Mouse (Mus musculus) CH12.LX (cell line): ENCODE results near the gene Slc5a10. TPM values are rescaled to one million over a fixed set of nuclear protein-coding genes. Genes with fewer than 3 reads are reported as not detected.

ENCODE experiments used
- DNase-seq: peaks from one replicate; pipeline ENCODE4 v3.0.0-alpha.2; 2013; ENCODE audit errors: extremely low read depth
- H3K27ac ChIP-seq: 2 replicates; pipeline ENCODE4 v1.5.1; 2012; ENCODE audit warnings: low read depth, mild to moderate bottlenecking, control low read depth, moderate library complexity; ENCODE audit not compliant: insufficient read depth
- H3K27me3 ChIP-seq: replicated peaks from 2 replicates; pipeline ENCODE3; 2012; ENCODE audit warnings: inconsistent platforms
- H3K36me3 ChIP-seq, 2 experiments: replicated peaks in 1 of 2; 2 replicates each; pipeline versions ENCODE3 to v1.6.1; 2012; ENCODE audit warnings: inconsistent platforms in 1 of 2, low read length in 1 of 2, mild to moderate bottlenecking in 1 of 2, mixed read lengths in 1 of 2, moderate library complexity in 1 of 2; ENCODE audit not compliant: control insufficient read depth in 1 of 2, insufficient read depth in 1 of 2
- H3K4me1 ChIP-seq, 2 experiments: 2 replicates each; pipeline ENCODE4 v1.6.1; 2012; ENCODE audit warnings: inconsistent platforms in 1 of 2, moderate library complexity in 1 of 2; ENCODE audit not compliant: insufficient read depth in 2 of 2, control insufficient read depth in 1 of 2
- H3K4me2 ChIP-seq: 2 replicates; pipeline ENCODE4 v1.6.1; 2012; ENCODE audit warnings: low read depth, mild to moderate bottlenecking, control low read depth; ENCODE audit not compliant: poor library complexity, insufficient read depth, severe bottlenecking
- H3K4me3 ChIP-seq, 3 experiments: fragments of 150-350 bp in 1 of 3; sonication (generic) in 1 of 3; replicated peaks in 1 of 3; 2 replicates each; pipeline versions ENCODE3 to v1.5.1; 2011 to 2012; ENCODE audit warnings: low read depth in 2 of 3, low read length in 2 of 3, mild to moderate bottlenecking in 2 of 3, moderate library complexity in 2 of 3, control low read depth in 1 of 3, improper control_type of control experiment in 1 of 3, inconsistent platforms in 1 of 3, mixed read lengths in 1 of 3; ENCODE audit not compliant: poor library complexity in 1 of 3
- H3K79me2 ChIP-seq: replicated peaks from 2 replicates; pipeline ENCODE4 v1.6.1; 2012; ENCODE audit warnings: mild to moderate bottlenecking, moderate library complexity; ENCODE audit not compliant: control insufficient read depth, poor library complexity, insufficient read depth, severe bottlenecking; ENCODE audit errors: extremely low read depth
- H3K9ac ChIP-seq: 2 replicates; pipeline ENCODE4 v1.6.1; 2012; ENCODE audit warnings: low read depth, mild to moderate bottlenecking, control low read depth, moderate library complexity; ENCODE audit not compliant: insufficient read depth
- H3K9me3 ChIP-seq: replicated peaks from 2 replicates; pipeline ENCODE3; 2012; ENCODE audit warnings: low read length, inconsistent platforms, mixed read lengths
- BHLHE40 ChIP-seq: IDR thresholded peaks from 2 replicates; pipeline ENCODE4 v1.6.1; 2011; ENCODE audit warnings: mild to moderate bottlenecking, low read depth, low read length, improper control_type of control experiment
- CHD1 ChIP-seq: IDR thresholded peaks from 2 replicates; pipeline ENCODE4 v1.6.1; 2012; ENCODE audit warnings: low read depth, low read length, improper control_type of control experiment, inconsistent platforms
- CHD2 ChIP-seq: IDR thresholded peaks from 2 replicates; pipeline ENCODE4 v1.6.1; 2011; ENCODE audit warnings: low read length, improper control_type of control experiment
- E2F4 ChIP-seq: IDR thresholded peaks from 2 replicates; pipeline ENCODE4 v1.6.1; 2011; ENCODE audit warnings: low read depth, low read length, improper control_type of control experiment; ENCODE audit not compliant: insufficient replicate concordance
- ELF1 ChIP-seq: IDR thresholded peaks from 2 replicates; pipeline ENCODE4 v1.6.1; 2014; ENCODE audit warnings: low read depth, mild to moderate bottlenecking, inconsistent platforms, low read length, improper control_type of control experiment
- EP300 ChIP-seq: IDR thresholded peaks from 2 replicates; pipeline ENCODE4 v1.6.1; 2011; ENCODE audit warnings: low read length, improper control_type of control experiment
- ETS1 ChIP-seq: conservative IDR thresholded peaks from 2 replicates; pipeline ENCODE4 v1.6.1; 2012; ENCODE audit warnings: low read depth, mild to moderate bottlenecking, inconsistent platforms, low read length, improper control_type of control experiment, moderate library complexity
- GABPA ChIP-seq: IDR thresholded peaks from 2 replicates; pipeline ENCODE4 v1.6.1; 2012; ENCODE audit warnings: low read depth, low read length, improper control_type of control experiment, inconsistent platforms; ENCODE audit not compliant: insufficient replicate concordance
- HCFC1 ChIP-seq: IDR thresholded peaks from 2 replicates; pipeline ENCODE4 v1.6.1; 2012; ENCODE audit warnings: low read depth, mild to moderate bottlenecking, inconsistent platforms, low read length, improper control_type of control experiment
- IRF4 ChIP-seq: IDR thresholded peaks from 2 replicates; pipeline ENCODE4 v1.6.1; 2014; ENCODE audit warnings: low read depth, mild to moderate bottlenecking, inconsistent platforms, low read length, improper control_type of control experiment
- JUN ChIP-seq: IDR thresholded peaks from 2 replicates; pipeline ENCODE4 v1.6.1; 2011; ENCODE audit warnings: low read depth, mild to moderate bottlenecking, low read length, improper control_type of control experiment, moderate library complexity; ENCODE audit not compliant: insufficient read depth
- JUND ChIP-seq: conservative IDR thresholded peaks from 2 replicates; pipeline ENCODE4 v1.6.1; 2011; ENCODE audit warnings: low read depth, low read length, improper control_type of control experiment
- KAT2A ChIP-seq: IDR thresholded peaks from 2 replicates; pipeline ENCODE4 v1.6.1; 2012; ENCODE audit warnings: low read length, improper control_type of control experiment, inconsistent platforms; ENCODE audit not compliant: insufficient replicate concordance
- MAX ChIP-seq: IDR thresholded peaks from 2 replicates; pipeline ENCODE4 v1.6.1; 2011; ENCODE audit warnings: low read length, improper control_type of control experiment
- MAZ ChIP-seq: IDR thresholded peaks from 2 replicates; pipeline ENCODE4 v1.6.1; 2012; ENCODE audit warnings: low read depth, mild to moderate bottlenecking, inconsistent platforms, low read length, improper control_type of control experiment, moderate library complexity
- MEF2A ChIP-seq: IDR thresholded peaks from 2 replicates; pipeline ENCODE4 v1.6.1; 2014; ENCODE audit warnings: low read depth, mild to moderate bottlenecking, inconsistent platforms, low read length, improper control_type of control experiment, borderline replicate concordance
- MXI1 ChIP-seq: IDR thresholded peaks from 2 replicates; pipeline ENCODE4 v1.6.1; 2011; ENCODE audit warnings: mild to moderate bottlenecking, low read depth, low read length, improper control_type of control experiment
- MYC ChIP-seq: IDR thresholded peaks from 2 replicates; pipeline ENCODE4 v1.6.1; 2011; ENCODE audit warnings: low read depth, mild to moderate bottlenecking, improper control_type of control experiment, low read length
- NELFE ChIP-seq: IDR thresholded peaks from 2 replicates; pipeline ENCODE4 v1.6.1; 2011; ENCODE audit warnings: low read depth, low read length, improper control_type of control experiment
- POLR2A ChIP-seq: IDR thresholded peaks from 2 replicates; pipeline ENCODE4 v1.6.1; 2011; ENCODE audit warnings: low read depth, mild to moderate bottlenecking, improper control_type of control experiment, low read length
- POLR2AphosphoS2 ChIP-seq: IDR thresholded peaks from 2 replicates; pipeline ENCODE4 v1.6.1; 2011; ENCODE audit warnings: low read depth, low read length, improper control_type of control experiment
- RAD21 ChIP-seq: IDR thresholded peaks from 2 replicates; pipeline ENCODE4 v1.6.1; 2011; ENCODE audit warnings: low read depth, mild to moderate bottlenecking, low read length, improper control_type of control experiment, moderate library complexity
- RCOR1 ChIP-seq: conservative IDR thresholded peaks from 2 replicates; pipeline ENCODE4 v1.6.1; 2012; ENCODE audit warnings: low read depth, mild to moderate bottlenecking, inconsistent platforms, low read length, improper control_type of control experiment
- SIN3A ChIP-seq: IDR thresholded peaks from 2 replicates; pipeline ENCODE4 v1.6.1; 2012; ENCODE audit warnings: low read length, improper control_type of control experiment, inconsistent platforms
- SMC3 ChIP-seq: IDR thresholded peaks from 2 replicates; pipeline ENCODE4 v1.6.1; 2011; ENCODE audit warnings: low read depth, low read length, improper control_type of control experiment
- TBP ChIP-seq: conservative IDR thresholded peaks from 2 replicates; pipeline ENCODE4 v1.6.1; 2011; ENCODE audit warnings: low read depth, low read length, improper control_type of control experiment
- TCF12 ChIP-seq: IDR thresholded peaks from 2 replicates; pipeline ENCODE4 v1.6.1; 2014; ENCODE audit warnings: low read depth, mild to moderate bottlenecking, inconsistent platforms, low read length, improper control_type of control experiment
- UBTF ChIP-seq: IDR thresholded peaks from 2 replicates; pipeline ENCODE4 v1.6.1; 2012; ENCODE audit warnings: low read depth, mild to moderate bottlenecking, inconsistent platforms, low read length, improper control_type of control experiment, moderate library complexity
- USF1 ChIP-seq: IDR thresholded peaks from 2 replicates; pipeline ENCODE4 v1.6.1; 2014; ENCODE audit warnings: low read depth, mild to moderate bottlenecking, inconsistent platforms, low read length, improper control_type of control experiment
- USF2 ChIP-seq: conservative IDR thresholded peaks from 2 replicates; pipeline ENCODE4 v1.6.1; 2011; ENCODE audit warnings: low read depth, low read length, improper control_type of control experiment
- ZC3H11A ChIP-seq: IDR thresholded peaks from 2 replicates; pipeline ENCODE4 v1.6.1; 2012; ENCODE audit warnings: low read depth, mild to moderate bottlenecking, inconsistent platforms, low read length, improper control_type of control experiment
- ZKSCAN1 ChIP-seq: IDR thresholded peaks from 2 replicates; pipeline ENCODE4 v1.6.1; 2012; ENCODE audit warnings: low read depth, inconsistent platforms, low read length, improper control_type of control experiment, borderline replicate concordance
- ZMIZ1 ChIP-seq: IDR thresholded peaks from 2 replicates; pipeline ENCODE4 v1.6.1; 2012; ENCODE audit warnings: low read depth, mild to moderate bottlenecking, inconsistent platforms, low read length, improper control_type of control experiment
- ZNF384 ChIP-seq: IDR thresholded peaks from 2 replicates; pipeline ENCODE4 v1.6.1; 2012; ENCODE audit warnings: low read depth, low read length, improper control_type of control experiment, inconsistent platforms
- dilution Hi-C: fragments of 300-500 bp; cut with MboI; formaldehyde crosslinking; loops from 2 replicates; pipeline ENCODE4 v1.14.3; 2020; ENCODE audit warnings: low sequenced_read_pairs; ENCODE audit not compliant: extremely low pct_unique_long_range_greater_than_20kb, extremely low pct_ligation_motif_present
- in situ Hi-C: fragments of 300-500 bp; cut with MboI; formaldehyde crosslinking; loops from 3 replicates; pipeline ENCODE4 v1.14.3; 2019; ENCODE audit warnings: low sequenced_read_pairs, low pct_ligation_motif_present, low pct_unique_long_range_greater_than_20kb, mixed read lengths
- polyA plus RNA-seq: library from polyadenylated mRNA; unstranded; fragments of >175 nt; gene quantifications from 2 replicates; pipeline ENCODE4 v1.2.1, GENCODE M21; 2012; ENCODE audit warnings: low read depth; ENCODE audit not compliant: insufficient read length
- total RNA-seq, 2 experiments: library from RNA; depleted of rRNA; stranded (reverse); fragments of 300-350 nt in 1 of 2; fragments of >200 nt in 1 of 2; gene quantifications; 2 replicates each; pipeline ENCODE4 v1.2.3; 2012 to 2014

The Slc5a10 gene
- total and polyA plus RNA-seq, 3 experiments = 0.70 to 1.6 (median 1.4) TPM

DNA sequence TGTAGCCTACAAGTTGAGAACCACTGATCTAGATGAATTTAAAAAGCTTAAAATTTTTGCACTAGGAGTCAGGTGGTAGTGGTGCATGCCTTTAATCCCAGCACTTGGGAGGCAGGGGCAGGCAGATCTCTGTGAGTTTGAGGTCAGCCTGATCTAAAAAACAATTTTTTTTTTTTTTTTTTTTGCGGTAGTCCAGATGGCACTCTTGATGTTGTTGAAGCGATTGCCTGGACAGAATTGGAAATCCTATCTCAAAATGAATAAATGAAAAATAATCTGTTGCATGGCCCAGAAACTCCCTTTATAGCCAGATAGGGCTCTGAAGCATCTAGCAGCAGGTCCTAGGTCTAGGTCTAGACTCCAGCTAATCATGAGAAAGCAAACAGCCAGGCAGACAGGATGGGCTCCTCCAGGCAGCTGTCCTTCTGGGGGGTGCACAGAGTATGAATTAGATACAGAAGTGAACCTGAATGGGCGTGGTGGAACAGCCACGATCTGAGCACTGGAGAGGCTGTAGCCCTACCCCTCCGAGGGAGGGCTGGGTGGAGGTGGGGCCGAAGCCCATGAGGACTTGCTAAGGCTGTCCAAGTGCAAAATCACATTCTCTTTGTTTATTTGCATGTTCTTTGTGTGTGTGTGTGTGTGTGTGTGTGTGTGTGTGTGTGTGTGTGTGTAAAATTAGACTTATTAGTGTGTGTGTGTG is 64.3 kb downstream of the Slc5a10 start:
- in situ Hi-C loops (no loop called here), dilution Hi-C loops (no loop called here)
- DNase-seq = peak; percentile 92
- no peaks in the 10 kb centered on the region for H3K9me3 ChIP-seq
- peak overlapping the region; percentile 65 to 99 (median 81) for H3K4me3 ChIP-seq
- TF ChIP-seq MXI1 = peak; percentile 83; the same call in 1 of the 2 replicates
- no peak for TF ChIP-seq JUND
- TF ChIP-seq KAT2A = 0 out of 2 replicates have a peak, but pooled peaks have one; percentile 36
- peak; percentile 96; the same call in 1 of the 2 replicates for TF ChIP-seq CHD1
- TF ChIP-seq TCF12 = peak; percentile 87
- peak; percentile 91 for TF ChIP-seq POLR2AphosphoS2
- TF ChIP-seq EP300 = peak; percentile 22; the same call in 1 of the 2 replicates
- TF ChIP-seq BHLHE40 = peak; percentile 56
- no peak for TF ChIP-seq JUN
- TF ChIP-seq ZMIZ1 = peak; percentile 94
- TF ChIP-seq POLR2A = peak; percentile 90
- TF ChIP-seq RAD21 = no peak; the same call in 1 of the 2 replicates
- no peak; the same call in 1 of the 2 replicates for TF ChIP-seq USF2
- TF ChIP-seq MAZ = peak; percentile 94
- peak; percentile 71; the same call in 1 of the 2 replicates for TF ChIP-seq MYC
- peak; percentile 12; the same call in 1 of the 2 replicates for TF ChIP-seq SMC3
- TF ChIP-seq HCFC1 = peak; percentile 24; the same call in 1 of the 2 replicates
- no peak for TF ChIP-seq USF1
- peak; percentile 50 for TF ChIP-seq IRF4
- no peak for TF ChIP-seq ZC3H11A
- 0 out of 2 replicates have a peak, but pooled peaks have one; percentile 55 for TF ChIP-seq CHD2
- TF ChIP-seq TBP = peak; percentile 88
- peak; percentile 84; the same call in 1 of the 2 replicates for TF ChIP-seq MAX
- TF ChIP-seq ZNF384 = peak; percentile 63; the same call in 1 of the 2 replicates
- no peak for TF ChIP-seq ZKSCAN1
- peak; percentile 64; the same call in 1 of the 2 replicates for TF ChIP-seq NELFE
- peak; percentile 83 for TF ChIP-seq SIN3A
- peak; percentile 83; the same call in 1 of the 2 replicates for TF ChIP-seq UBTF
- 0 out of 2 replicates have a peak, but pooled peaks have one; percentile 43 for TF ChIP-seq ELF1
- TF ChIP-seq E2F4 = no peak
- TF ChIP-seq MEF2A = peak; percentile 69; the same call in 1 of the 2 replicates
- TF ChIP-seq GABPA = no peak
- TF ChIP-seq RCOR1 = 0 out of 2 replicates have a peak, but pooled peaks have one; percentile 48
- TF ChIP-seq ETS1 = peak; percentile 46; the same call in 1 of the 2 replicates
- H3K4me1 ChIP-seq = peaks cover 25 to 45% of the 10 kb centered on the region in 2 experiments
- H3K4me2 ChIP-seq = peak overlapping the region; percentile 85
- peaks cover 92% of the 10 kb centered on the region for H3K79me2 ChIP-seq
- H3K27ac ChIP-seq = peak overlapping the region; percentile 93
- H3K36me3 ChIP-seq = peaks cover 59 to 73% of the 10 kb centered on the region in 2 experiments
- H3K9ac ChIP-seq = peak overlapping the region; percentile 100
- H3K27me3 ChIP-seq = no peaks in the 10 kb centered on the region
